Mouse (Mus musculus): ENCODE data around the gene Arfgef2. TPM values are rescaled to one million over a fixed set of nuclear protein-coding genes. Genes with fewer than 3 reads are reported as not detected.

The Arfgef2 gene
- total and polyA plus RNA-seq, 3 experiments = 21.8 to 80.6 (median 64.3) TPM

- no peak for DNase-seq
These were observed 51.7 kb downstream of the Arfgef2 start for GRCm38 (mm10) chr2:166857118-166857517.

GRCm38 (mm10) chr2:166859214-166859613 is 53.8 kb downstream of the Arfgef2 start:
- DNase-seq = peak; percentile 37

- no peak for DNase-seq
These were observed 57.1 kb downstream of the Arfgef2 start for GRCm38 (mm10) chr2:166862505-166862904.

GRCm38 (mm10) chr2:166865476-166865875 is 60.1 kb downstream of the Arfgef2 start:
- DNase-seq = no peak

GRCm38 (mm10) chr2:166870271-166870865 is 65.0 kb downstream of the Arfgef2 start:
- DNase-seq = no peak

- DNase-seq = no peak
These were observed 65.5 kb downstream of the Arfgef2 start for GRCm38 (mm10) chr2:166870899-166871298.

- DNase-seq = no peak
These were observed 69.4 kb downstream of the Arfgef2 start for GRCm38 (mm10) chr2:166874675-166875280.

- DNase-seq = no peak
These were observed 70.2 kb downstream of the Arfgef2 start for GRCm38 (mm10) chr2:166875561-166875960.

GRCm38 (mm10) chr2:166876331-166876730 is 70.9 kb downstream of the Arfgef2 start:
- DNase-seq = no peak

GRCm38 (mm10) chr2:166885066-166885465 is 79.7 kb downstream of the Arfgef2 start:
- peak; percentile 40 for DNase-seq

- no peak for DNase-seq
These were observed 80.2 kb downstream of the Arfgef2 start for GRCm38 (mm10) chr2:166885619-166886018.

GRCm38 (mm10) chr2:166886231-166886630 is 80.8 kb downstream of the Arfgef2 start:
- DNase-seq = no peak

- DNase-seq = no peak
These were observed 82.4 kb downstream of the Arfgef2 start for GRCm38 (mm10) chr2:166887816-166888215.

- peak; percentile 71 for DNase-seq
These were observed 86.0 kb downstream of the Arfgef2 start for GRCm38 (mm10) chr2:166891366-166891880.

- DNase-seq = no peak
These were observed 86.8 kb downstream of the Arfgef2 start for GRCm38 (mm10) chr2:166892158-166892680.

GRCm38 (mm10) chr2:166893036-166893435 is 87.6 kb downstream of the Arfgef2 start:
- no peak for DNase-seq

GRCm38 (mm10) chr2:166896368-166896767 is 91.0 kb downstream of the Arfgef2 start:
- no peak for DNase-seq

GRCm38 (mm10) chr2:166896974-166897373 is 91.6 kb downstream of the Arfgef2 start:
- no peak for DNase-seq

GRCm38 (mm10) chr2:166899161-166899560 is 93.8 kb downstream of the Arfgef2 start:
- no peak for DNase-seq

GRCm38 (mm10) chr2:166899746-166900145 is 94.4 kb downstream of the Arfgef2 start:
- DNase-seq = no peak

GRCm38 (mm10) chr2:166900792-166901505 is 95.6 kb downstream of the Arfgef2 start:
- DNase-seq = no peak

GRCm38 (mm10) chr2:166903719-166904282 is 98.4 kb downstream of the Arfgef2 start:
- no peak for DNase-seq

Data from adrenal gland, adult 2 months (tissue).